Mouse (Mus musculus): Measurements from ENCODE around the gene Med22. TPM values are rescaled to one million over a fixed set of nuclear protein-coding genes. Genes with fewer than 3 reads are reported as not detected.

The Med22 gene
- 42.8 and 50.4 TPM in 2 replicates for total RNA-seq (2021)
- long read RNA-seq, experiment 1, transcript Med22-202 (3 exons, 3,506 nt) = major isoform, 10 of 30 reads
- long read RNA-seq, experiment 1, transcript Med22-201 (4 exons, 973 nt) = minor isoform, 6 of 30 reads
- long read RNA-seq, experiment 1, partial matches to known transcripts = 0 of 30 reads
- long read RNA-seq, experiment 1, other reads (novel, unspliced or antisense) = 14 of 30 reads
- long read RNA-seq, experiment 2, transcript Med22-202 (3 exons, 3,506 nt) = major isoform, 7 of 20 reads
- long read RNA-seq, experiment 2, partial matches to known transcripts = 0 of 20 reads
- long read RNA-seq, experiment 2, other reads (novel, unspliced or antisense) = 10 of 20 reads

- peak; percentile 100 for DNase-seq
Measured at GRCm38 (mm10) chr2:26910124-26910993, at the start of gene Med22, which contains the start of gene Rpl7a. Gene Med22, minus strand, starts transcription at chr2:26910677. Gene Rpl7a, plus strand, starts transcription at chr2:26910764.

- DNase-seq = no peak
Measured at GRCm38 (mm10) chr2:26957488-26957859, 47.0 kb upstream of the Med22 start.

- DNase-seq = no peak
Measured at GRCm38 (mm10) chr2:26956811-26957487, 46.5 kb upstream of the Med22 start.

- DNase-seq = no peak
Measured at GRCm38 (mm10) chr2:26954735-26955395, 44.4 kb upstream of the Med22 start.

GRCm38 (mm10) chr2:26952866-26953265 is 42.4 kb upstream of the Med22 start:
- DNase-seq = no peak

- peak; percentile 34 for DNase-seq
Measured at GRCm38 (mm10) chr2:26952193-26952592, 41.7 kb upstream of the Med22 start.

GRCm38 (mm10) chr2:26951346-26951905 is 40.9 kb upstream of the Med22 start:
- peak; percentile 48 for DNase-seq

- DNase-seq = no peak
Measured at GRCm38 (mm10) chr2:26950411-26950810, 39.9 kb upstream of the Med22 start.

GRCm38 (mm10) chr2:26943253-26943652 is 32.8 kb upstream of the Med22 start:
- no peak for DNase-seq

GRCm38 (mm10) chr2:26941539-26941938 is 31.1 kb upstream of the Med22 start:
- DNase-seq = no peak

GRCm38 (mm10) chr2:26936425-26936824 is 25.9 kb upstream of the Med22 start:
- DNase-seq = no peak

- no peak for DNase-seq
Measured at GRCm38 (mm10) chr2:26935286-26935685, 24.8 kb upstream of the Med22 start.

GRCm38 (mm10) chr2:26933304-26934055 is 23.0 kb upstream of the Med22 start, which contains the start of the genes Surf4 and Stkld1:
Gene Surf4, minus strand, starts transcription at chr2:26933928.
Gene Stkld1, plus strand, starts transcription at chr2:26934047.
- peak; percentile 96 for DNase-seq

GRCm38 (mm10) chr2:26932473-26933303 is 22.2 kb upstream of the Med22 start:
- DNase-seq = peak; percentile 57

GRCm38 (mm10) chr2:26930390-26930789 is 19.9 kb upstream of the Med22 start:
- DNase-seq = peak; percentile 85

GRCm38 (mm10) chr2:26927745-26928476 is 17.4 kb upstream of the Med22 start:
- DNase-seq = no peak

- DNase-seq = peak; percentile 83
Measured at GRCm38 (mm10) chr2:26921784-26922183, 11.3 kb upstream of the Med22 start.

- DNase-seq = no peak
Measured at GRCm38 (mm10) chr2:26920190-26920855, 9.8 kb upstream of the Med22 start.

- peak; percentile 61 for DNase-seq
Measured at GRCm38 (mm10) chr2:26919684-26920083, 9.2 kb upstream of the Med22 start.
